Mouse (Mus musculus): Measurements from ENCODE around the gene Mccc1. TPM values are rescaled to one million over a fixed set of nuclear protein-coding genes. Genes with fewer than 3 reads are reported as not detected.

Gene Mccc1
- total RNA-seq, 2 experiments from 2014 or later: 29.7 to 37.9 TPM

DNA sequence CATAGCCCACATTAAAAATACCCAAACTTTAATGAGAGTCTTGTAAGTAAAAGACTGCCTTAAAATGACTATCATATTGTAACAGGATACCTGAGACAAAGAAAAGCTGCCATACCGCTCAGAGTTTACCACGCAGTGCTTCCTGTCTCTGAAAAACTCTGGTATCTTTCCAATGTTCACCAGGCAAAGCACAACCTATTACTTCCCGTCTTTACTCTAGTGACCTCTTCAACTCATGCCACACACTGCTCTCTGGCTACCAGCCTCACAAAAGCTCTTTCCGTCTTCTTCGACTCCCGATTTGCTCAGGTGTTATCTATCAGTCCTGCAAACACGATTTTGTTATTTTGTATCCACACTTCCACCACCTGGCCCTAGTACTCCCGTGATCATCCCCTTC lies 70.6 kb downstream of the Mccc1 start:
- intact Hi-C loops (cut with DNase I): loop anchor here (5.0 to 10.0 kb wide), 2 partner anchors 72 to 175 kb away; partner anchors contain the start of genes Atp11b and Mccc1
- no peak for DNase-seq (ENCODE audit: low spot score in 2 of 2)

DNA sequence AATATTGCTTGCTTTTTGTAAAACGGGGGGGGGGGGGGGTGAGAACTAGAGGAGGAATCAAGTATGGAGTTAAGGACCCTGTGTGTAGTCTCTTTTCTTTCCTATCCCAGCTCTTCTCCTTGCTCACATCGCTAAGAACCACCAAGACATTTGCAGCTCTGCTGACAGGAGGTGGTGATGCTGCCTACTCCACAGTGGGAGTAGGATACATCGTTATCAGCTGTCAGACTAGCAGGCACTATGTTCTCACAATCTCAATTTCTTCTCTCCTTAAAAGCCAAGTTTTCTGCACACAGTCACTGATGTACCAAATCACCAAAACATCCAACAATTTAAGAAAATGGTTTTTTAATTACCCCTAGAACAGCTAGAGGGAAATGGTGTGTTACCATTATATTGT lies 71.1 kb downstream of the Mccc1 start:
- intact Hi-C loops (cut with DNase I): no loop called here
- DNase-seq (ENCODE audit: low spot score in 2 of 2): peak in 1 of 2 experiments; percentile 52

DNA sequence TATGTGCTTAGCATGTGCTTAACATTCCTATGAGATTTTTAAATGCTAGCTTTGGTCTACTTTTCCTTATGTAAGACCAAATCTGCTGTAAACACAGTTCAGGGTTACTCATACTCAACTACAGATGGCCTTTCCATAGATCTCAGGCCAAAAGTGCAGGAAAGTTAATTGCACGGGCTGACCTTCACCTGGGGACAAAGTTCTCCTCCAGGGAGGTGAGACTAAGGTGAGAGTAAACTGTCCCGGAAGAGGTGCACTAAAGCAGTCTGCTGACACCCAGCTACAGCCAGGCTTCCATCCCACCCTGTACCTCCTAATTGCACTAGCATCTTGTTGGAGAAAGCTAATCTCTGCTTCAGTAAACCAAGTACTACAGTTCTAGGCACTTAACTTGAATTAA lies 74.6 kb downstream of the Mccc1 start:
- intact Hi-C loops (cut with DNase I): no loop called here
- no peak for DNase-seq (ENCODE audit: low spot score in 2 of 2)

GRCm38 (mm10) chr3:35924007-35924406 lies 76.5 kb downstream of the Mccc1 start:
- intact Hi-C loops (cut with DNase I): no loop called here
- DNase-seq (ENCODE audit: low spot score in 2 of 2): no peak

DNA sequence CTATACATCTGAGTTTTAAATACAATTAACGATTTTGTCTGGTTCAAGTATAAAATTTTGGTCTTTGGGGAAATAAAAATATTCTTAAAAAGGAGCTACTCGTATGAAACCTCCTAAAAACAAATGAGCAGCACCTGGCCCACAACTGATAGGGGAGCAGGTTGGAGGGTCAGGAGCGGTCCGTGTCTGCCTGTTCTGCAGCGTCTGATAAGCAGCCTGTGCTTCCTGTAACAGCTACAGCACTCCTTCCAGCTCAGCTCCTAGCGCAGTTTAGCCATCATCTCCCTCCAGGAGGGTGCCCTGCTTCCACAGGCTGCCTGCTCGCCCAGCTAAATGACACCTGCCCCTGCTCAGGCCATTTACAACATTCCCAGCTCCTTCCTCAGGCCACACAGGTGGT lies 77.0 kb downstream of the Mccc1 start:
- intact Hi-C loops (cut with DNase I): no loop called here
- no peak for DNase-seq (ENCODE audit: low spot score in 2 of 2)

DNA sequence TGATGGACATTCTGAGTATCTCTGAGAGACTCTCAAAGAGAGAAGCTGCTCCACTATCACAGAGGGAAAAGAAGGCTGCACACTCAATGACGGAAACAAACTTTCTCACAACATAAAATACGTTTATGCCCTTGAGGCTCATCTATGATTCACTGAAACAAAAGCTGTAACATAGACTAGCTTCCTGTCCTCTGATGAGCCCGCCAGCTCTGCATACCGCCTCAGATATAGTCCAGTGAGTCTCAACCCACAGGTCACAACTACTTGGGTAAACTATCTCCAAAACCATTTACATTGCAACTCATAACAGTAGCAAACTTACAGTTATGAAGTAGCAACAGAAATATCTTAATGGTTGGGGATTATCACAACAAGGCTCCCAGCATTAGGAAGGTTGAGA lies 78.0 kb downstream of the Mccc1 start:
- intact Hi-C loops (cut with DNase I): no loop called here
- no peak for DNase-seq (ENCODE audit: low spot score in 2 of 2)

DNA sequence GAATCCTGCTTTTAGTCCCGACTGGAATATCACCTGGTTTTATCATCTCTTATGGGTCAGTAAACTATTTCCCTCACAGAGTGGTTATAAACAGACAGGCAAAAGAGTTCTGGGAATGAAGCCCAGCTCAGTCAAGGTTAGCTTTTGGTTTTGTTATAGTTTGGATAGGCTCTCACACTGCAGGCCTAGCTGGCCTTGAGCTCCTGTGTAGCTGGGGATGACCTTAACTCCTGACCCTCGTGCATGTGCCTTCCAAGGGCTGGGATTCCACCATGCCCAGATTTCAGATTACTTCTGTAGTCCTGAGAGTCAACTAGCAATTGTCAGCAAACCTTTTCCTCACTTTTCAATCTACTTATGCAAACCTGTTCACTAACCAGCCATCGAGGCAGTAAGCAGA lies 82.2 kb downstream of the Mccc1 start:
- intact Hi-C loops (cut with DNase I): no loop called here
- no peak for DNase-seq (ENCODE audit: low spot score in 2 of 2)

Other genes starting within 250 kb of the Mccc1 start
- 100 to 1,000 TPM; 100 to 113 TPM for gene Atp11b, start 246.6 kb downstream of the Mccc1 start, total RNA-seq (2021)
- 10 to 100 TPM; 71.0 to 77.6 TPM for gene Dcun1d1, start 63.2 kb downstream of the Mccc1 start, total RNA-seq (2021)
- not detected for gene Ccdc144b, start 52.9 kb upstream of the Mccc1 start, total RNA-seq (2021)
- gene Acad9, start 65.3 kb upstream of the Mccc1 start, total RNA-seq (2021): 10 to 100 TPM; 45.1 to 49.6 TPM
- 10 to 100 TPM; 16.9 to 17.2 TPM for gene D3Ertd254e, start 150.3 kb upstream of the Mccc1 start, total RNA-seq (2021)
- gene Qrfpr, start 221.6 kb upstream of the Mccc1 start, total RNA-seq (2021): 1 to 10 TPM; 5.4 to 6.7 TPM